ENCODE assay signal across 25 mouse cellular contexts in the genomic region with DNA sequence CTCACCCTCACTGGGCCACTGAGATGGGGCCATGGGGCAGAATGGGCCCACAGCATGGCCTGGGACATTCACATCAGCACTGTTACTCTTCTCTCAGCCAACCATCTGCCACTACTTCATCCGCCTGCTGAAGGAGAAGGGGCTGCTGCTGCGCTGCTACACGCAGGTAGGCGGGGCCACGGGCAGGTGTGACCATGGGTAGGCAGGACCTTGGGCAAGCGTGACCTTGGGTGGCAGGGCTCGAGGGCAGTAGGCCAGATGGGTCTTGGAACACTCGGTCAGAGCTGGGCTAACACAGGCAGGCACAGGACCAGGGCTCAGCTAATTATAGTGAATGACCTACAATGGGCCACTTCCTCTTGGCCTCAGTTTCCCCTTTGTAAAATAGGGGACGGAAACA. TPM values are rescaled to one million over a fixed set of nuclear protein-coding genes. Genes with fewer than 3 reads are reported as not detected.
"Had no signal": no experiment of that assay in that cellular context is flagged by ENCODE, and none has a peak within 500 bp of the region (broad histone marks: within the 10 kb centered on the region; RNA-seq: fewer than 3 reads in every experiment).

No protein-coding gene starts in this region.

- H3K27me3 ChIP-seq: lung, embryonic 15.5 days; midbrain, embryonic 13.5 days; midbrain, embryonic 15.5 days; neural tube, embryonic 12.5 days had no signal

- H3K4me3 ChIP-seq: lung, embryonic 15.5 days; midbrain, embryonic 13.5 days; midbrain, embryonic 15.5 days; neural tube, embryonic 12.5 days had no signal

- H3K36me3 ChIP-seq: lung, embryonic 15.5 days had no signal

- ATAC-seq: liver, postnatal 0 days; lung, postnatal 0 days; midbrain, embryonic 13.5 days; midbrain, embryonic 15.5 days had no signal

- DNase-seq: liver, postnatal 0 days; lung, adult 2 months; lung, postnatal 14 days; lung, postnatal 36 days; retina, postnatal 1 day; right cerebral cortex, adult 18-20 months; right cerebral cortex, postnatal 25 days; right cerebral cortex, postnatal 4 days; spleen, adult 18-20 months; thymus, adult 18-20 months; thymus, postnatal 14 days had no signal

- H3K4me2 ChIP-seq: lung, embryonic 15.5 days; midbrain, embryonic 11.5 days; midbrain, embryonic 13.5 days; midbrain, embryonic 15.5 days; neural tube, embryonic 12.5 days had no signal

- H3K9ac ChIP-seq: liver, postnatal 0 days; lung, embryonic 15.5 days; midbrain, embryonic 13.5 days; midbrain, embryonic 15.5 days; neural tube, embryonic 12.5 days had no signal

- H3K27ac ChIP-seq: lung, embryonic 15.5 days; midbrain, embryonic 13.5 days; midbrain, embryonic 15.5 days; neural tube, embryonic 12.5 days had no signal

- H3K9me3 ChIP-seq: lung, embryonic 15.5 days; midbrain, embryonic 13.5 days; midbrain, embryonic 15.5 days; neural tube, embryonic 12.5 days had no signal

RNA-seq across cellular contexts. Expression of gene Ccer2, which starts 22.9 kb away (rescaled TPM):
- total RNA-seq: megakaryocyte progenitor cell, adult 5-6 weeks; midbrain, postnatal 0 days; monocyte, adult 5-6 weeks; neutrophil, adult 5-6 weeks had no signal
- polyA plus RNA-seq: liver, postnatal 0 days; lung, adult 2 months; lung, embryonic 15.5 days; lung, postnatal 0 days; macrophage; midbrain, embryonic 11.5 days; small intestine, adult 2 months; stomach, embryonic 14.5 days; stomach, embryonic 16.5 days had no signal
